Mouse (Mus musculus) adrenal gland, postnatal 10 days (tissue): ENCODE results near the gene Ttc30b. TPM values are rescaled to one million over a fixed set of nuclear protein-coding genes. Genes with fewer than 3 reads are reported as not detected.
A peak's percentile ranks its signal among the peaks of the same experiment; 100 is the strongest.
"Not testable (repeated sequence)": the region's sequence is repeated elsewhere in the genome, so short reads cannot be mapped to it uniquely, and the experiment has no call there.

ENCODE experiments used
- DNase-seq: peaks from one replicate; pipeline ENCODE4 v3.0.0; 2021; ENCODE audit warnings: mixed read lengths
- total RNA-seq, 2 experiments: library from RNA; stranded (reverse); gene quantifications; 2 replicates each; pipeline ENCODE4 v1.2.3; 2021

Gene Ttc30b
- total RNA-seq, 2 experiments from 2014 or later, result 13.4 to 18.9 TPM

GRCm38 (mm10) chr2:75953320-75953719, 14.9 kb upstream of the Ttc30b start:
- no peak for DNase-seq

- no peak for DNase-seq
Measured at GRCm38 (mm10) chr2:75950685-75951084, 12.3 kb upstream of the Ttc30b start.

- DNase-seq, result peak; percentile 45
Measured at GRCm38 (mm10) chr2:75937520-75938116, 767 bp downstream of the Ttc30b start.

GRCm38 (mm10) chr2:75936685-75937084, 1.7 kb downstream of the Ttc30b start:
- DNase-seq, result not testable (repeated sequence)

- DNase-seq, result no peak
Measured at GRCm38 (mm10) chr2:75933541-75933940, 4.8 kb downstream of the Ttc30b start.

GRCm38 (mm10) chr2:75930941-75931340, 7.4 kb downstream of the Ttc30b start:
- no peak for DNase-seq

GRCm38 (mm10) chr2:75929786-75930444, 8.5 kb downstream of the Ttc30b start:
- no peak for DNase-seq

GRCm38 (mm10) chr2:75929141-75929540, 9.2 kb downstream of the Ttc30b start:
- DNase-seq, result no peak

- DNase-seq, result no peak
Measured at GRCm38 (mm10) chr2:75928011-75928410, 10.4 kb downstream of the Ttc30b start.

GRCm38 (mm10) chr2:75926061-75926460, 12.3 kb downstream of the Ttc30b start:
- no peak for DNase-seq

- no peak for DNase-seq
Measured at GRCm38 (mm10) chr2:75923807-75924340, 14.5 kb downstream of the Ttc30b start.

GRCm38 (mm10) chr2:75915040-75915439, 23.3 kb downstream of the Ttc30b start:
- no peak for DNase-seq

GRCm38 (mm10) chr2:75907142-75907541, 31.2 kb downstream of the Ttc30b start:
- DNase-seq, result no peak

- DNase-seq, result no peak
Measured at GRCm38 (mm10) chr2:75901869-75902268, 36.5 kb downstream of the Ttc30b start.

GRCm38 (mm10) chr2:75900281-75900680, 38.1 kb downstream of the Ttc30b start:
- no peak for DNase-seq

GRCm38 (mm10) chr2:75895711-75896110, 42.7 kb downstream of the Ttc30b start:
- no peak for DNase-seq

- DNase-seq, result no peak
Measured at GRCm38 (mm10) chr2:75891981-75892380, 46.4 kb downstream of the Ttc30b start.

Other genes with a start within 250 kb of the Ttc30b start
- 10 to 100 TPM; 79.2 to 94.0 TPM for gene Nfe2l2, start 233.9 kb downstream of the Ttc30b start, total RNA-seq
- gene Agps, start 106.4 kb downstream of the Ttc30b start, total RNA-seq, result 10 to 100 TPM; 32.4 to 42.0 TPM
- gene Ttc30a2, start 39.6 kb upstream of the Ttc30b start, total RNA-seq, result 1 to 10 TPM in 1 of 2 experiments, under 1 TPM in 1; 0.78 to 1.2 TPM
- 1 to 10 TPM; 2.4 to 4.5 TPM for gene Ttc30a1, start 43.4 kb upstream of the Ttc30b start, total RNA-seq